Mouse (Mus musculus) MEL (cell line): ENCODE results near the gene Slc5a11.

ENCODE experiments used
- GATA1 ChIP-seq: IDR thresholded peaks from 2 replicates; pipeline ENCODE4 v1.6.1; 2011; ENCODE audit warnings: low read depth, low read length, improper control_type of control experiment
- NELFE ChIP-seq: IDR thresholded peaks from 2 replicates; pipeline ENCODE4 v1.6.1; 2011; ENCODE audit warnings: low read depth, low read length, improper control_type of control experiment
- RCOR1 ChIP-seq: IDR thresholded peaks from 2 replicates; pipeline ENCODE4 v1.6.1; 2012; ENCODE audit warnings: low read depth, mild to moderate bottlenecking, inconsistent platforms, low read length, improper control_type of control experiment
- SIN3A ChIP-seq: IDR thresholded peaks from 2 replicates; pipeline ENCODE4 v1.6.1; 2012; ENCODE audit warnings: low read length, improper control_type of control experiment, inconsistent platforms

DNA sequence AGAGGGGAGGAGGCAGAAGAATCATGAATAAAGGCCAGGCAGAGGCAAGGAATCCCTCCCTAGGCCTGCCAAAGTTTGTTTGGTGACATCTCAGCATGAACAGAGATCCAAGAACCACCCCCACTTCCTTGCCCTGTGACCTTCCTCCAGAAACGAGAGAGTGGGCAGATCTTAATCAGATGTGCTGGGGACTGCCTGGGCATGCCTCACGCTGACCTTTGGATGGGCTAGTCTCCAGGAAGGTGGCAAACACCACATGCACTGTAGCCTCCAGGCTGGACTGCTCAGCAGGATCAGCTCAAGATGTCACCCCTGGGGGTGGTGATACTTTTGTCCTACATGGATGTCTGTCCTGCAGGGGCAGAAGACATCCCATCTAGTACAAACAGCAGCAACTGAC is 33.6 kb downstream of the Slc5a11 start:
- no peak for TF ChIP-seq GATA1
- TF ChIP-seq SIN3A: no peak
- no peak for TF ChIP-seq RCOR1
- TF ChIP-seq NELFE: no peak
